Mouse (Mus musculus): Measurements from ENCODE around the gene Trex2.
A peak's percentile ranks its signal among the peaks of the same experiment; 100 is the strongest.

Trex2 gene

GRCm38 (mm10) chrX:73435252-73435651, at the start of gene Trex2:
Gene Trex2, minus strand, starts transcription at chrX:73435344.
- DNase-seq (ENCODE audit: low spot score in 2 of 2): no peak

GRCm38 (mm10) chrX:73484870-73485269, 49.7 kb upstream of the Trex2 start:
- DNase-seq (ENCODE audit: low spot score in 2 of 2): no peak

- DNase-seq (ENCODE audit: low spot score in 2 of 2): no peak
These were observed 48.9 kb upstream of the Trex2 start for GRCm38 (mm10) chrX:73484076-73484475.

GRCm38 (mm10) chrX:73483484-73483810, 48.3 kb upstream of the Trex2 start, which contains the start of gene Bgn:
Gene Bgn, plus strand, starts transcription at chrX:73483602.
- DNase-seq (ENCODE audit: low spot score in 2 of 2): no peak

- DNase-seq (ENCODE audit: low spot score in 2 of 2): no peak
These were observed 47.7 kb upstream of the Trex2 start for GRCm38 (mm10) chrX:73482643-73483483.

- DNase-seq (ENCODE audit: low spot score in 2 of 2): peak in 1 of 2 experiments; percentile 46
These were observed 45.2 kb upstream of the Trex2 start for GRCm38 (mm10) chrX:73480334-73480733.

GRCm38 (mm10) chrX:73479656-73480055, 44.5 kb upstream of the Trex2 start:
- no peak for DNase-seq (ENCODE audit: low spot score in 2 of 2)

GRCm38 (mm10) chrX:73477500-73477899, 42.4 kb upstream of the Trex2 start:
- no peak for DNase-seq (ENCODE audit: low spot score in 2 of 2)

GRCm38 (mm10) chrX:73476621-73477020, 41.5 kb upstream of the Trex2 start:
- DNase-seq (ENCODE audit: low spot score in 2 of 2): peak; percentile 82

GRCm38 (mm10) chrX:73475658-73476256, 40.6 kb upstream of the Trex2 start:
- DNase-seq (ENCODE audit: low spot score in 2 of 2): no peak

- no peak for DNase-seq (ENCODE audit: low spot score in 2 of 2)
These were observed 39.4 kb upstream of the Trex2 start for GRCm38 (mm10) chrX:73474340-73475165.

- DNase-seq (ENCODE audit: low spot score in 2 of 2): no peak
These were observed 36.6 kb upstream of the Trex2 start for GRCm38 (mm10) chrX:73471764-73472163.

GRCm38 (mm10) chrX:73468752-73469151, 33.6 kb upstream of the Trex2 start:
- DNase-seq (ENCODE audit: low spot score in 2 of 2): no peak

- no peak for DNase-seq (ENCODE audit: low spot score in 2 of 2)
These were observed 33.2 kb upstream of the Trex2 start for GRCm38 (mm10) chrX:73468330-73468729.

- DNase-seq (ENCODE audit: low spot score in 2 of 2): peak; percentile 50 to 61
These were observed 32.5 kb upstream of the Trex2 start for GRCm38 (mm10) chrX:73467446-73468241.

GRCm38 (mm10) chrX:73465483-73466186, 30.5 kb upstream of the Trex2 start:
- peak; percentile 63 to 70 for DNase-seq (ENCODE audit: low spot score in 2 of 2)

GRCm38 (mm10) chrX:73460792-73461191, 25.6 kb upstream of the Trex2 start:
- no peak for DNase-seq (ENCODE audit: low spot score in 2 of 2)

GRCm38 (mm10) chrX:73458877-73459392, 23.8 kb upstream of the Trex2 start, which contains the start of gene Haus7:
Gene Haus7, minus strand, starts transcription at chrX:73459044.
- peak; percentile 92 to 96 for DNase-seq (ENCODE audit: low spot score in 2 of 2)

GRCm38 (mm10) chrX:73451949-73452348, 16.8 kb upstream of the Trex2 start:
- peak in 1 of 2 experiments; percentile 40 for DNase-seq (ENCODE audit: low spot score in 2 of 2)

- no peak for DNase-seq (ENCODE audit: low spot score in 2 of 2)
These were observed 6.3 kb upstream of the Trex2 start for GRCm38 (mm10) chrX:73441428-73441827.

GRCm38 (mm10) chrX:73432850-73433249, 2.3 kb downstream of the Trex2 start:
- DNase-seq (ENCODE audit: low spot score in 2 of 2): no peak

Data from heart, adult 9 months (tissue).